Mouse (Mus musculus): ENCODE data around the gene Ccdc120.

GRCm38 (mm10) chrX:7688321-7688720, 62.4 kb downstream of the Ccdc120 start:
- TF ChIP-seq GATA1 (IDR thresholded peaks at IDR 0.05; ENCODE audit: borderline replicate concordance, low read length) (no peak), CTCF (IDR thresholded peaks at IDR 0.05; ENCODE audit: low read depth, low read length) (no peak)
